Mouse (Mus musculus) hindbrain, embryonic 13.5 days (tissue): Measurements from ENCODE around the gene Pgc. TPM values are rescaled to one million over a fixed set of nuclear protein-coding genes. Genes with fewer than 3 reads are reported as not detected.

Source experiments
- ATAC-seq: fragments of 200-750 bp; cut with Nextera tagmentation; 2 replicates; pipeline ENCODE4 v1.8.0; 2017; ENCODE audit warnings: moderate TSS enrichment; ENCODE audit not compliant: low FRiP score
- H3K27ac ChIP-seq: fragments of 300-500 bp; sonication (generic); 2 replicates; pipeline ENCODE4 v1.5.1; 2015; ENCODE audit warnings: inconsistent platforms, mild to moderate bottlenecking, moderate library complexity
- H3K27me3 ChIP-seq: fragments of 300-500 bp; sonication (generic); 2 replicates; pipeline ENCODE4 v1.6.1; 2015; ENCODE audit warnings: mild to moderate bottlenecking, inconsistent platforms
- H3K36me3 ChIP-seq: fragments of 300-500 bp; sonication (generic); 2 replicates; pipeline ENCODE4 v1.6.1; 2015; ENCODE audit warnings: mild to moderate bottlenecking, inconsistent platforms
- H3K4me1 ChIP-seq: fragments of 300-500 bp; sonication (generic); replicated peaks from 2 replicates; pipeline ENCODE4 v1.6.1; 2015; ENCODE audit warnings: inconsistent platforms
- H3K4me2 ChIP-seq: fragments of 300-500 bp; sonication (generic); 2 replicates; pipeline ENCODE4 v1.6.1; 2015; ENCODE audit warnings: inconsistent platforms, mild to moderate bottlenecking, moderate library complexity
- H3K4me3 ChIP-seq: fragments of 300-500 bp; sonication (generic); 2 replicates; pipeline ENCODE4 v1.5.1; 2015; ENCODE audit warnings: mild to moderate bottlenecking, inconsistent platforms
- H3K9ac ChIP-seq: fragments of 300-500 bp; sonication (generic); 2 replicates; pipeline ENCODE4 v1.6.1; 2015; ENCODE audit warnings: mild to moderate bottlenecking, inconsistent platforms
- H3K9me3 ChIP-seq: fragments of 300-500 bp; sonication (generic); 2 replicates; pipeline ENCODE4 v1.6.1; 2016; ENCODE audit warnings: inconsistent platforms
- WGBS: fragments of 180-500 bp; shearing (Covaris S2); methylation state at CpG from one replicate; pipeline ENCODE4 v1.1.7; 2015; 5-methylcytosine and 5-hydroxymethylcytosine counted together
- polyA plus RNA-seq: library from polyadenylated mRNA; unstranded; fragments of >200 nt; fragmentation: Nextera tagmentation; extraction: Ambion mirVana; gene quantifications from 2 replicates; pipeline ENCODE4 v1.2.1, GENCODE M21; 2015

Pgc gene
- polyA plus RNA-seq, 1 experiment from 2014 or later = not detected

- Histone ChIP-seq H3K27me3 (no peaks in the 10 kb centered on the region), H3K4me1 (peaks cover 13% of the 10 kb centered on the region), H3K9me3 (no peaks in the 10 kb centered on the region), H3K27ac (no peak overlapping the region), H3K4me3 (no peak overlapping the region), H3K4me2 (no peak overlapping the region), H3K36me3 (no peaks in the 10 kb centered on the region), H3K9ac (no peak overlapping the region)
- 81% methylated on average over 15 of the region's 15 CpGs for WGBS
- ATAC-seq = no peak
Observed at GRCm38 (mm10) chr17:47759702-47760410, 33.2 kb downstream of the Pgc start.

DNA sequence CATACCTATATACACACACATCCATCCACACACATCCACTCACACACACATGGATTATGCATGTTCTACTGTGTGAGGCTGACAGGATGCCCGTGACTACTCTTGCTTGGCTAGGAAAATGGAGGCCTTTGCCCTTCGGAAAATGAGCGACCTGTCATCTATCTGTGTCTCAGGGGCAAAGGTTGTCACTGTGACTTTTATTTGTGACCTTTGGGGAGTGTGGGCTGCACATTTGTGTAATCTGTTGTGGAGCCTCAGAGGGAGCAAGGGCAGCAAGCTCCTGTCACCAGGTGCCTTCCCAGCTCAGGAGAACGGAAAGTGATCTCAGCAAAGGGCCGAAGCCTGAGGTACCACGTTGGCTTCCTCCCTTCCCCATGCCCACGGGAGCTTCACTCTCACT lies 35.4 kb downstream of the Pgc start:
- H3K4me3 ChIP-seq = no peak overlapping the region
- H3K4me2 ChIP-seq = no peak overlapping the region
- peaks cover 13% of the 10 kb centered on the region for H3K4me1 ChIP-seq
- 80% methylated on average over 7 of the region's 7 CpGs for WGBS
- H3K27me3 ChIP-seq = no peaks in the 10 kb centered on the region
- H3K36me3 ChIP-seq = no peaks in the 10 kb centered on the region
- H3K9me3 ChIP-seq = no peaks in the 10 kb centered on the region
- ATAC-seq = no peak
- peak overlapping the region; percentile 49 for H3K9ac ChIP-seq
- H3K27ac ChIP-seq = peak overlapping the region; percentile 70

GRCm38 (mm10) chr17:47762518-47763340 lies 36.1 kb downstream of the Pgc start:
- no peaks in the 10 kb centered on the region for H3K36me3 ChIP-seq
- WGBS = 63% methylated on average over 13 of the region's 13 CpGs
- H3K27me3 ChIP-seq = no peaks in the 10 kb centered on the region
- peaks cover 13% of the 10 kb centered on the region for H3K4me1 ChIP-seq
- H3K9ac ChIP-seq = peak overlapping the region; percentile 49
- ATAC-seq = peak; percentile 90
- no peak overlapping the region for H3K4me2 ChIP-seq
- H3K9me3 ChIP-seq = no peaks in the 10 kb centered on the region
- no peak overlapping the region for H3K4me3 ChIP-seq
- peak overlapping the region; percentile 70 for H3K27ac ChIP-seq

GRCm38 (mm10) chr17:47765986-47766385 lies 39.3 kb downstream of the Pgc start:
- ATAC-seq = no peak
- peaks cover 13% of the 10 kb centered on the region for H3K4me1 ChIP-seq
- WGBS = 78% methylated on average over 4 of the region's 4 CpGs
- no peak overlapping the region for H3K4me2 ChIP-seq
- H3K9ac ChIP-seq = no peak overlapping the region
- no peaks in the 10 kb centered on the region for H3K27me3 ChIP-seq
- no peak overlapping the region for H3K4me3 ChIP-seq
- H3K9me3 ChIP-seq = no peaks in the 10 kb centered on the region
- no peaks in the 10 kb centered on the region for H3K36me3 ChIP-seq
- no peak overlapping the region for H3K27ac ChIP-seq

DNA sequence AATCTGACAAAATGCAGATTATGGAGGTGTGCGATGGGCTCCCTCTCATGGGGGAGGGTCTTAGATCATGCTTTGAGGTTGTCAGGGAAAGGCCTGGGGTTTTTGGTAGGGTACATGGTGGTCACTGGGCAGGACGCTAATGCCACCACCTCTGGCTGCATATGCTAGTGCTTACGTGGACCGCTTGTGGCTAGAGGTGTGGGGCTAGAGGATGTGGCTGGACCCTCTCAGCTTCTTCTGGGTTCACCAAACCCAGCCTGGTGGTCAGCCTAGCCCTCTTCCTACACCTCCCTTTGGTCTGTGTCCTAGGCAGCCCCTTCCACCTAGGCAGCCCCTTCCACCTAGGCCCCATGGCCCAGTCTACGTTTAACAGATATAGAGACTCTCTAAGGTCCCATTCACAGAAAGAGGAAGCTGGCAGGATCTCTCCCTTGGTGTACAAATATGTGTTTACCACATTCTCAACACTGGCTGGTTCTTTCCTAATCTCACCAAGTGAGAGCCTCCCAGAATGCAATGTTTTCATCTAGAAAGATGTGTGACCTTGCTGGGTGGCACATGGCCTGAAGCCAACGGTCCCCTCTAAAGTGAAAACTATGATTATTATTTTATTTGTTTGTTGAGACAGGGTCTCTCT lies 39.9 kb downstream of the Pgc start:
- no peak for ATAC-seq
- Histone ChIP-seq H3K4me3 (no peak overlapping the region), H3K36me3 (no peaks in the 10 kb centered on the region), H3K27ac (no peak overlapping the region), H3K9me3 (no peaks in the 10 kb centered on the region), H3K4me2 (no peak overlapping the region), H3K4me1 (peaks cover 13% of the 10 kb centered on the region), H3K27me3 (no peaks in the 10 kb centered on the region), H3K9ac (no peak overlapping the region)
- WGBS = 91% methylated on average over 6 of the region's 6 CpGs

DNA sequence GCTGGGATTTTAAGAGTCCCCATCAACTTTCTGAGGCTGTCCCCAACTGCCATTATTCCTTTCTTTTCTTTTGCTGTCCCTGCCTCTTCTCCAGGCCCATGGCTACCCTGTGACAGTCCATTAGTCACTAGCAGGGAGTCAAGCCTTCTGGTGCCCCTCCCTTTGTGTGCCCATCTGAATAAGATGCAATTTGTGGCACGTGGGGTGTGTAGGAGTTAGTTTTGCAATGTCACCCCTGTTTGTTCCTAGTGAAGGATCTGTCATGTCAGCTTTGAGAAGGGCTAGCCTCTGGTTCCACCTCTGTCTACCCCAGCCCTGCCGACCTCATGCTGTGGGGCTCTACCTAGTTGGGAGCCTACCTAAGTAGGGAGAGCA lies 40.4 kb downstream of the Pgc start:
- Histone ChIP-seq H3K36me3 (no peaks in the 10 kb centered on the region), H3K9ac (no peak overlapping the region), H3K4me1 (peaks cover 12% of the 10 kb centered on the region), H3K4me2 (no peak overlapping the region), H3K27ac (no peak overlapping the region), H3K27me3 (no peaks in the 10 kb centered on the region), H3K9me3 (0 out of 2 replicates have a peak, but pooled peaks cover 3% of the 10 kb centered on the region), H3K4me3 (no peak overlapping the region)
- 65% methylated on average over 2 of the region's 2 CpGs for WGBS
- ATAC-seq = no peak

GRCm38 (mm10) chr17:47767456-47768141 lies 41.0 kb downstream of the Pgc start:
- no peak overlapping the region for H3K27ac ChIP-seq
- H3K9ac ChIP-seq = no peak overlapping the region
- no peaks in the 10 kb centered on the region for H3K36me3 ChIP-seq
- no peak for ATAC-seq
- 0 out of 2 replicates have a peak, but pooled peaks cover 9% of the 10 kb centered on the region for H3K9me3 ChIP-seq
- peaks cover 6% of the 10 kb centered on the region for H3K4me1 ChIP-seq
- no peaks in the 10 kb centered on the region for H3K27me3 ChIP-seq
- 62% methylated on average over 11 of the region's 17 CpGs for WGBS
- H3K4me3 ChIP-seq = no peak overlapping the region
- H3K4me2 ChIP-seq = no peak overlapping the region

DNA sequence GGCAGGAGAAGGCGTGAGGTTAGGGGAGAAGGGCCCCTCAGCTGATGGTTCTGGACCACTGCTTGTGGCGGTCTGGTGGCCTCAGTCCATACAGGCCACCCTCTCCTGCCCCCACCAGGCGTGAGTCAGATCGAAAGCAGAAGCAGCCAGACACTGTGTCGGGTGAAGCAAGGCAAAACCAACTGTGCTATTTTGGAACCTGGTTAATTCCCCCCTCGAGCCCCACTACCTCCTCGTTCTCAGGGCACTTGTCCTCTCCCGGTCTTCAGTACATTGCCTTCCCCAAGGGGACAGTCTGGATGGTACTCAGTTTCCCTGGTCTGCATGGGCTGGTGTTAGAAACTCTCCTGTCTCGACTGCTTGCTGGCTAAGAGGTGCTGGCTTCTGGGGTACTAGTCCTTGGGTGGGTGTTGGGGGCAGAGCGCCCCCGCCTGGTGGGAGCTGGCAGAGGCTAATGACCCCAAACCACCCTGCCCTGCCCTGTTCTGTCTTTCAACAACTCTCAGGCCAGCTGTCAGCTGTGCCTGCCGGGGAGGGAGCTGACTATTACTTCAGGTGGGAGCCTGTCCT lies 42.1 kb downstream of the Pgc start:
- Histone ChIP-seq H3K27ac (no peak overlapping the region), H3K27me3 (no peaks in the 10 kb centered on the region), H3K4me2 (no peak overlapping the region), H3K4me1 (no peaks in the 10 kb centered on the region), H3K9ac (no peak overlapping the region), H3K4me3 (no peak overlapping the region), H3K9me3 (0 out of 2 replicates have a peak, but pooled peaks cover 11% of the 10 kb centered on the region), H3K36me3 (no peaks in the 10 kb centered on the region)
- 0 out of 2 replicates have a peak, but pooled peaks have one; percentile 17 for ATAC-seq
- WGBS = 58% methylated on average over 12 of the region's 12 CpGs

DNA sequence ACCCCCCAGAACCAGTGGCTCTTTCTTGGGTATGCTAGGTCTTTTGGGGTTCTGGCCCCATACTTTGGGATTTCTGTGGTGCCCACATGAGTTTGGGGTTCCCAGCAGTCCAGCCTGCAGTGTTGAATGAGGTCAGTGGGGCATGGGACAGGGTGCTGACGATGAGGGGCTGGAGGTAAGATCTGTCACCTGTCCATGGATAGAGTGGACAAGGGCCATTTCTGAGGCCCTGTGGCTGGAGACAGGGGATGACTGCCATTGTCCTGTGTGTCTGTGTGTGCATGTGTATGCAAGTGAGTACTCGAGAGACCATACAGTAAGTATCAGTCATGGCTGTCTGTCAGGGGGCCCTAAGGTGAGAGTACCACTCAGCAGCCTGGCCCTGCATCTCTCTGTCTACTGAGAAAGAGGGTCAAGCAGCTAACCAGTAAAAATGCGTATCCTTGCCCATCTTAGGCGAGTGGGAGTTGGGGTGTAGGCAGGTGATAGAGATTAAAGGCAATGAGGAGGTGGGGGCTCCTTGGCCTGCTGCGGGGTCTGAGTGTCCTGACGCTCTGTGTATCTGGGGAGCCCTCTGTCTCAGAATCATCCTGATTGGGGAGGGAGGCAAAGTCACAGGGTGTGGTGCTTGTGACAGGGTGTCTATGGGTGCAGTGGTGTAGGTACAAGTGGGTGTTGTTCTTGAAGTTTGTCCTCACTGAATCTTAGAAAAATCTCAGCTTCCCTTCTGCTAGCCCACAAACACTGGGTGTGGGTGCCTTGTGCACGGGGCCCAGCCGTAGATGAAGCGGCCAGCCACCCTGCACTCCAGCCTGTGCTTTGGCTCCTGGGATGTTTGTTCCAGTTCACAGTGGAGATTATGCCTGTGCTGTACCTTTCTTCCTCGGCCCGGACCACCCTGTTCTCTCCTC lies 43.0 kb downstream of the Pgc start:
- ATAC-seq = no peak
- Histone ChIP-seq H3K9ac (no peak overlapping the region), H3K27me3 (no peaks in the 10 kb centered on the region), H3K4me1 (no peaks in the 10 kb centered on the region), H3K4me2 (no peak overlapping the region), H3K4me3 (no peak overlapping the region), H3K27ac (no peak overlapping the region), H3K36me3 (no peaks in the 10 kb centered on the region), H3K9me3 (0 out of 2 replicates have a peak, but pooled peaks cover 11% of the 10 kb centered on the region)
- 89% methylated on average over 11 of the region's 11 CpGs for WGBS

- 71% methylated on average over 6 of the region's 6 CpGs for WGBS
- H3K4me1 ChIP-seq = no peaks in the 10 kb centered on the region
- no peaks in the 10 kb centered on the region for H3K36me3 ChIP-seq
- no peak overlapping the region for H3K4me2 ChIP-seq
- H3K27ac ChIP-seq = no peak overlapping the region
- no peak overlapping the region for H3K9ac ChIP-seq
- 0 out of 2 replicates have a peak, but pooled peaks cover 11% of the 10 kb centered on the region for H3K9me3 ChIP-seq
- ATAC-seq = no peak
- H3K27me3 ChIP-seq = no peaks in the 10 kb centered on the region
- no peak overlapping the region for H3K4me3 ChIP-seq
Observed at GRCm38 (mm10) chr17:47773604-47774003, 47.0 kb downstream of the Pgc start.

- WGBS = 67% methylated on average over 2 of the region's 2 CpGs
- Histone ChIP-seq H3K27ac (no peak overlapping the region), H3K36me3 (no peaks in the 10 kb centered on the region), H3K4me1 (no peaks in the 10 kb centered on the region), H3K4me2 (no peak overlapping the region), H3K9me3 (0 out of 2 replicates have a peak, but pooled peaks cover 7% of the 10 kb centered on the region), H3K4me3 (no peak overlapping the region), H3K9ac (no peak overlapping the region), H3K27me3 (no peaks in the 10 kb centered on the region)
- no peak for ATAC-seq
Observed at GRCm38 (mm10) chr17:47777141-47777540, 50.5 kb downstream of the Pgc start.
